Mouse (Mus musculus) adrenal gland, adult 18-20 months (tissue): Measurements from ENCODE around the gene Cd72. TPM values are rescaled to one million over a fixed set of nuclear protein-coding genes. Genes with fewer than 3 reads are reported as not detected.

Experiments used
- DNase-seq, 2 experiments: peaks; one replicate each; pipeline ENCODE4 v3.0.0; 2021 to 2022; ENCODE audit warnings: low spot score in 2 of 2
- total RNA-seq, 2 experiments: library from RNA; stranded (reverse); gene quantifications; 1 replicate in 1 of 2; 2 replicates in 1 of 2; pipeline ENCODE4 v1.2.3; 2021

Cd72 gene
- total RNA-seq, 2 experiments from 2014 or later = 2.6 to 2.8 TPM

DNA sequence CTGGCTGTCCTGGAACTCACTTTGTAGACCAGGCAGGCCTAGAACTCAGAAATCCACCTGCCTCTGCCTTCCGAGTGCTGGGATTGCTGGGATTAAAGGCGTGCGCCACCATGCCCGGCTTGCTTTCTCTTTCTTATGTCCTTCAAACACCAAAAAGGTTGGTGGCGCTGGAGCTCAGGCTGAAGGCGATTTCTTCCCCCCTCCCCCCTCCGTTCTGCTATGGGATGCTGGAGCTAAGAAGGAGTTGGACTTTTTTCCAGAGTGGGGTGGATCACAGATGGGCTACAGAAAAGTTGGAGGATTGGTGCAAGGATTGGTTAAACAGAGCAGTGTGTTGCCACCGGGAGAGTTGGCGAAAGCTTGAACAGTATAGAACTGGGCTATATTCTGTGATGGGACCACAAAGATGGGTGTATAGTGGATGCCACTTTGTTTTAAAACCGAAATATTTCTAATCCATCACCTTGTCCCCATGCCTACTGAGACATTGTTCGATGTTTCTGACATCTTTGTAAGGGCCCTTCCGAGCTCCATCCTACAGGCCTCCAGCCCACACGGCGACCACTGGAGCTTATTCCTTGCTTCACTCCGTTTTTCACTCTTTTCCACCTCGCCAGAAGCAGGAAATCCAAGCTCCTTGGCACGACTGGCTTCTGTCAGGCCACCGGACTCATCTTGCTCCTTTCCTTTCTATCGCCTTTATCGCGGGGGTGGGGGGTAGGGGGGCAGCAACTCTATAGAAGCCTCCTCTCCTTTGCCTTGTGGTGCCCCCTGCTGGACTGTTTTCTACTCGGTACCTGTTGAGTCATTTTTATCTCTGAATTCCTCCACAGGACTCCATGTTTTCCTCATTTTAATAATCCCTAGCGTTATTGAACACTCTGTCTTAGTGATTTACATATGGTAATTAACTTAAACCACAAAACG lies 24.7 kb upstream of the Cd72 start:
- DNase-seq = peak; percentile 57 to 74

DNA sequence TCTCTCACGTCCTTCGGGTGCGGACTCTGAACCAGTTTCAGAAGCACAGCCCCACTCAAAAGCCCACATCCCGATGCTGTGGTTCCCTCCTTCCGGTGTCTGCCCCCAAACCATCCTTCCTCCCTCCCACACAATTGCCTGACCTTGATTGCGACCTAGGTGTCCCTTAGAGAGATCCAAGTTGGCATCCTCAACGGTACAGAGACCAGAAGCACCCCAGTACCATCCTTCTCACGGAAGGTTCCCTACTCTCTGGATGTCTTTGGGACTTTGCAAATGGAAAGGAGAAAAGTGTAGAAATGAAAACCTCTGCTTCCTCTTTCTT lies 24.1 kb upstream of the Cd72 start:
- no peak for DNase-seq

DNA sequence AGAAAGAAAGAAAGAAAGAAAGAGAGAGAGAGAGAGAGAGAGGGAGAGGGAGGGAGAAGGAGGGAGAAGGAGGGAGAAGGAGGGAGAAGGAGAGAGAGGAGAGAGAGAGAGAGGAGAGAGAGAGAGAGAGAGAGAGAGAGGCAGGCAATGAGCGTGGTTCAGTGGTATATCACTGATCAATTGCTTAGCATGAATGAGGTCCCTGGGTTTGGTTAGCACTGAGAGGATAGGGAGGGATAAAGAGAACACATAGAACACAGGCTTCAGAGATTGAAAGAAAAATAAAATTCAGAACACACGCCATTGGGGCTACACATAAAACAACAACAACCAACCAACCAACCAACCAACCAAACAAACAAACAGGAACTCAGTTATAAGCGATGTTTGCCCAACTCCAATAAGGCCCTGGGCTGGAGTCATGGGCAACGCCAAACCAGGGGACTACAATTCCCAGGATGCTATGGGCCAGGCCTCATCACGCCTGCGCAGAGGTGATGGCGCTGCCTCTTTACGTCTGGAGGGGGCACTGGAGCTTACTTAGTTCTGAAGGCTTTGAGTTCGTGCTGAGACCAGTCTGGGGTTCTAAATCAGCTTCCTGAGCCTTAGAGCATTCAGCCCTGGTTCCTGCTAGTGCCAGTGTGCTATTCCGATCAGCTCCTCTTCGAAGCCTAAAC lies 23.6 kb upstream of the Cd72 start:
- peak; percentile 79 to 81 for DNase-seq

DNA sequence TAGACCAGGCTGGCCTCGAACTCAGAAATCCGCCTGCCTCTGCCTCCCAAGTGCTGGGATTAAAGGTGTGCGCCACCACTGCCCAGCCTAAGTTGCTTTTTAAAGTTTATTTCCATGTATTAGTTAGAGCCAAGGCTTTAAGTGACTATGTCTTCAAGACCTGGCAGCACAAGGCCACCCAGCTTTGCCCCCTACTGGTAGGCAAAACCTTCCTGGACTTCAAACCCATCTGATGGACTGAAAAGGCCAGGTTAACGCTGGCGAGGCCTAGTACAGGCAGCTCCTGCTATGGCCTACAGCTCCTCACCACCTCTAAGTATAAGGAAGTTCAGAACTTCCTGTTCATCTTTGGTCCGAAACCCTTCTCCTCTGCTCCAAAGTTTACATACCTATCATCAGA lies 22.2 kb upstream of the Cd72 start:
- DNase-seq = no peak

DNA sequence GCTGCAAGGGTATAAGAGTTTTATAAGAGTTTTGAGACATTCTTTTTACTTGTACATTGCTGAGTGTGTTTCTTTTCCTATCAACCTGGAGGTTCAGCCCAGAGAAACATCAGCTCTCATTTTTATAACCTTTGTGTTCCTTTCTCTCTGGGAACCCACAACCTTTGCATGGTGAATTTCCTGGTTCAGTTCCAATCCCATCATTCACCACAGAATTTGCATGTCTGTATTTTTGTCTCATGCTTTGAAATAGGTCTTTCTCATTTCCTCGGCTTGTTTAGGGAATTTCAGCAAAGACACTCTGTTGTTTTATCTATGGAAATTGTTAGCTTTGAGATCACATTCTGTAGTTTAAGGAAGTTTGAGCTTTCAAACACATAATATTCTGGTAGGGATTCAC lies 19.2 kb upstream of the Cd72 start:
- no peak for DNase-seq

DNA sequence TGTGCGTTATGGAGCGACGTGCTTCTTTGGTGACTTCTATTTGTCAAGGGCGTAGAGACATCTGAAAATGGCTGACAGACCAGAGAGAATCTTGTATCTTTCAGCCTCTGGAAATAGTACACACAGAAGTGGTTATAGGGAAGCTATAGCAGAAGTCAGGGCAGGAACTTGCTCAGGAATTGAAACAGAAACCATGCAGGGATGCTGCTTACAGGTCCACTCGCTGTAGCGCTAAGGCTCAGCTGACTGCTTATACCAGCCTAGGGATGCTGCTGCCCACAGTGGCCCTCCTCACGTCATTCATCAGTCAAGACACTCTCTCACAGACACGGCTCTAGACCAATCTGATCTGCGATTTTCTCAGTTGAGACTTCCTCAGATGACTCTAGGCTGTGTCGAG lies 15.9 kb upstream of the Cd72 start:
- DNase-seq = no peak

DNA sequence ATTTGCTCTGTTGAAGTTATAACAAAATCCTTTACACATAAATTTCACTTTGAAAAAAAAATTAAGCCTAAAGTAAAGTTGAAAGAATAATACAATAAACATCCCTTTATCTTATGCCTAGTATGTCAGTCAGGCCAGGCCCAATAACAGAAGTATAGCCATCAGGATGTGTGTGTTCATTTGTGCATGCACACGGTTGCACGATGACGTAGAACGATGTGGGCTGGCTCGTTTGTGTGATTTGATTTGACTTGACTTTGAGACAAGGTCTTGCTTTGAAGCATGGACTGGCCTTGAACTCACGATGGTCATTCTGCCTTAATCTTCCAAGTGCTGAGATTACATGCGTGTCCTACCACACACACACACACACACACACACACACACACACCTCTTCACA lies 12.4 kb upstream of the Cd72 start:
- DNase-seq = no peak

DNA sequence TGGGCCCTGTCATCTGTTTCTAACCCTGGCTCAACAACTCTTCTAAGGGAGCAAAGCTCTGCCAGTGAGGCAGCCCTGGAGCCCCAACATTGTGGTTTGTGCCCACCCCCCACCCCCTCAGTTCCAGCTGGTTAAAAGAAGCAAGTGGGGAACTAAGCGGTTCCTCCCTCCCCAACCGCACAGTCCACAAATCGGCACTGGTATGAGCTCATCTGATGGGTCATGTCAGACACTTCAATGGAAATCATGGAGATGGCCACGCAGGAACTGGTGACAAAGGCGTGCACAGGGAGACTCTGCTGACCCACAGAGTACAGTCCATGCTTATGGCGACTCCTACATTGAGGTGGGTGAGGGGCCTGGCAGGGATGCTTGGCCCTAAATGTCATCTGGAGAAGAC lies 11.5 kb upstream of the Cd72 start:
- DNase-seq = no peak

DNA sequence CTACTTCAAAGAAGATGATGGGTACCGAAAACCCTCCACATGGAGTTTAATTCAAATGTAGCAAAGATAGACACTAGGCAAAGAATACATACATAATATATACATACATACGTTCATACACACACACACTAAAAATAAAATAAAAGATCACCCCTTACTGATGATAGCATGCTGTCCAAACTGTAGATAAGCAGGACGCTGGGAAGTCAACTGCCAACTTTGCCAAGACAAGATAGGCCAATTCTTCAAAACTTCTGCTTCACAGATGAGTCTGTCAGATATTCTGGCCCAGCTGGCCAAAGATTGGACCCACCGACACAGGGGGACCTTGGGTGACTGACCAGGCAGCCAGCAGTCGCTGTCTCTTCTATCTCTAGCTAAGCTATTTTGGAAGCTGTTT lies 8.7 kb upstream of the Cd72 start:
- DNase-seq = no peak

DNA sequence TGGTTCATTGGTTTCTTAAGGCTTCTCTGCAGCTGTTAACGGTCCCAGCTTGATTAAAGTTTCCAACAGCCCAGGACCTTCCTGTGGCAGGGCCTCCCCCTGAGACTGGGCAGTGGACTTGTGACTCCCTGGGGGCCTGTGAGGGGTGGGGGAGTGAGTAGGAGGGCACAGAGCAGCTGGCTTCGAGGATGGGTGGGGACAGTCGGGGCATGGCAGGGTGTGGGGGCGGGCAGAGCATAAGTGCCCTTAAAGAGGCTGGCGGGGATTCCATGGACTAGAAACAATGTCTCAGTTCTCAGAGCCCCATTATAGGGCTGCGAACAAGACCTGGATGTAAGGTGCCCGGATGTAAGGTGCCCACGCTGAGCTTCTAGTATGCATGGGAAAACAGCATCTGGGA lies 2.7 kb upstream of the Cd72 start:
- DNase-seq = no peak

DNA sequence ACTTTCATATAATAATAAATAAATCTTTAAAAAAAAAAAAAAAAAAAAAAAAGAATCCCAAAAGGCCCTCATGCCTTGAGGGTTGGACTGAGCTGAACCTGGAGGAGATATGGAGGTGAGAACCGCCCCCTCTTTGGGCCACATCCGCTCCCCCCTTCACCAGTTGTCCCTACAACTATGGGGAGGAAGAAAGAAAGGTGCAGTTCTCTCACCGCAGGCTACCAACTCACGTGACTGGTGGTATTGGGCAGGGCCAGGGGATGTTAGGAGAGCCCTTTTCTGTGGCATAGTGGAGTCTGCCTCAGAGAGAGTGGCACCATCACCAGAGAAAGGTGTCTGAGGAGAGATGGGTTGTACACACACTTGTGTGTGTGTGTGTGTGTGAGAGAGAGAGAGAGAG lies 2.0 kb upstream of the Cd72 start:
- no peak for DNase-seq

DNA sequence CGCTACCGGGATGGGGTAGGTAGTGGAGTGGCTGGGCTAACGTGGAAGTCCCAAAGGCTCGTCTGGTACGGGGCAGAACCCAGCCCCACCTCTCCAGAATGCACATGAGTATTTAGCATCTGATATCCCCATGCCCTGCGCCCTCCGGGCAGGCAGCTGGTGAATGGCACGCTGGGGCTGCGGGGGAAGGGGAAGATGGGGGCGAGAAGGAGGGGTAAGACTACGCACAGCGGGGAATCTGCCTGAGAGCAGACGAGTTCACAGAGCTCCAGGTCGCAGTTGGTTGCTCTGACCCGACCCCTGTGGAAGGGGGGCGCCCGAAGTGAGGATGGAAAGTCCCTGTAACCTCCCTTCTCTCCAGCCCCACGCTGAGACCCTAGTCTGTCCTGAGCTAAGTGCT lies 1.0 kb downstream of the Cd72 start:
- DNase-seq = no peak

DNA sequence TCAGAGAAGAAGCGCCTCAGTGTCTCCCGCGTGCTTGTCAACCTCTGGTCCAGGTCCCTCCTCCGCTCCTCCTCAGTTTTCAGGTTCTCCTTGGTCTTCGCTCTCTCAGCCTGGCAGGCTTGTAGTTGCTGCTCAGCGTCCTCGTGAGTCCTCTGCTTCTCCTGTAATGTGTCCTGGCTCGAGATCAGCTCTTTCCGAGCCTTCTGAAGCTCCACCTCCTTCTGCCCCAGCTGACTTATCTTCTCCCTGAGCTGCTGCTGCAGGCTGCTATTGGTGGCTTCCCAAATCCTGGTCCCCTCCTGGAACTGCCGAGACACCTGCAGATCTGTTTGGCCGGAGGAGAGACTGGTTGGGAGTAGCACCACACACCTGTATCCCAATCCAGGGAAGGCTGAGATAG lies 2.1 kb downstream of the Cd72 start:
- DNase-seq = no peak

DNA sequence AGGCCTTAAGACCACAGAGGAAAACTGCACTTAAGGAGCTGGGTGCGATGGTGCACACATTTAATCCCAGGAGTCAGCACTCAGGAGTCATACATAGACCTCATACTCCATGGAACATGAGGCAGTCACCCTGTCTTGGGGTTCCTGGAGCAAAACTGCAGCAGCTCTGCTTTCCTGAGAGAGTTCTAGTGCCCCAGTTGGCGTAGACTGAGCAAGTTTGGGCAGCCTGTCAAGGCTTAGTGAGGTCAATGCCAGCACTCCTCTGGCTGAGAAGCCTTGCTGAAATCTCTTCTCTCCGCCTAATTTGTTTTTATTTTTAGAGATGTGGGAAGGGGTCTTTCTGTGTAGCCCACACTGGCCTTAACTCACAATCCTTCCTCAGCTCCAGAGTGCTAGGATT lies 5.9 kb downstream of the Cd72 start:
- no peak for DNase-seq

DNA sequence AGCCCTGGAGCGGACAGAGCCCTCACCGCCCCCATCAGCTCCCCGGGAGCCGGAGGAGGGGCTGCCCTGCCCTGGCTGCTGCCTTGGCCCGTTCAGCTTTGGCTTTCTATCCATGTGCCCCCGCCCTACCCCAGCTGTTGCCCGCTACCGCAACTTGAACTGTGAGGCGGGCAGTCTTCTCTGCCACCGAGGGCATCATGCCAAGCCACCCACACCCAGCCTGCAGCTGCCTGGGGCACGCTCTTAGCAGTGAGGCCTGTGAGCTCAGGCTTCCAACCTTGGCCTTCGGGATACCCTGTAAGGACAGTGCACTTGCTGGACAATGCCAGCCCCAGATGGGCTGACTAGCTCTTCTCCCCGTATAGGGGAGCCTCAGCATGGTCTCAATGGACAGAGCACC lies 7.2 kb downstream of the Cd72 start:
- peak in 1 of 2 experiments; percentile 51 for DNase-seq

DNA sequence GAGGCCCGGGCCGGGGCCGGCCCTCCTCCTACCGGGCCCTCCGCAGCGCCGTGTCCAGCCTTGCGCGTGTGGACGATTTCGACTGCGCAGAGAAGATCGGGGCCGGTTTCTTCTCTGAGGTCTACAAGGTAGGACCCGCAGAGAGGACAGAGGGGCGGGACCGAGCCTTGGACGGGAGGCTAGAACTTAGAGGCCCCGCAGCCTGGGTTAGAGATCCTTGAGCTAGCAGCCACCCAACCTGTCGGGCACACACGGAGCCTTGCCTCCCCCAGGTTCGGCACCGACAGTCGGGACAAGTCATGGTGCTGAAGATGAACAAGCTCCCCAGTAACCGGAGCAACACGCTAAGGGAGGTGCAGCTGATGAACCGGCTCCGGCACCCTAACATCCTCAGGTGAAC lies 10.9 kb downstream of the Cd72 start:
- no peak for DNase-seq

DNA sequence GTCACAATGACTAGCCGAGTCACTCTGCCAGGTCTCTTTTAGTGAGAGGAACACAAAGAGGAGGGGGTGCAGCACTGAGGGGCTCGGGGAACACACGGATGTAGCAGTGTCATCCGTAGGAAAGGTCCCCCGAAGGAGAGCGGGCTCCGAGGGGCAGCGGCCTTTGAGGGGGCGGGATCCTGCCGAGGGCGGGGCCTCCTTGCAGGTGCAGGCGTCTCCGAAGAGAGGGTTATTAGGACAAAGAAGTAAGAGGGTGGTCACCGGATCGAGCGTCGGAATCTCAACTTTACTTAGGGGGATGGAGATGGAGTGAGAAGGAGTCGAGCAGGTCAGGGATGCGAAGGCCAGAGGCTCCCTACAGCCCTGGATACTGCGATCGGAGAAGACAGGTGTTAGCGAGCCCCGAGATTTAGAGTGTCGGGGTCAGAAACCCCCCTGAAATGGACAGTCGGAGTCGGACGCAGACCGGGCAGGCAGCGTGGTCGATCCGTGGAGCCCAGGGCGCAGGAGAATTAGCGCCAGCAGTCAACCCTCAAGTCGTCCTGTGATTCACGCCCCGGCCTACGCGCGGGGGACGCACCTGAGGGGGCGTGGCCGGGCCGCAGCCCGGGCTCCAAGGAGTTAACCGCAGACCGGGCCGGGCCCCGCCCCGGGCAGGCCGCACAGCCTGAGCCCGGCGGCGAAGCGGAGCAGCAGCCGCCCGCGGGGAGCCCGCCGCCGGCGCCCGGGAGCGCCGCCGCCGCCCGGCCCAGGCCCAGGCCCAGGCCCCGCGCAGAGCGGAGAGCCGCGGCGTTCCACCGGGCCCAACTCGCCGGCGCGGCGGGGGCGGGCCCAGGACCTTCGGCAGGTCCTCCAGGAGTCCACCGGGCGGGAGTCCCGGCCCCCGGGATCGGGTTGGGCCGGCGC lies 11.7 kb downstream of the Cd72 start:
- DNase-seq = peak; percentile 72 to 75

DNA sequence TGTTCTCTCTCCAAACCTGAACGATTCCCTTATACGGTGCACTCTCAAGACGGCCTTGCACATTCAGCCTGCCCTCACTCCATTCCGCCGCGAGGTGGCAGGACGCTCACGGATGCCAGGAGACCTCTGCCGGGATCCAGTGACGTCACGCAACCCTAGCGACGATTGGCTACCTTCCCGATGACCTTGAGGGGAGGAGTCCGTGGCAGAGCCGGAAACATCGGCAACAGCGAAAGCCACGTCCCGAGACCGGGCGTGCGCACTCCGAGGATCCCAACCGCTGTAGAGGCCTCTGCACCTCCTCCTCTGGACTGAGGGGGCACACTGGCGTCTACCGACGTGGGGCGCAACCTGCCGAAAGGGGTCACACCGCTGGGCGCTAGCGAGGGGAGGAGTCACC lies 12.4 kb downstream of the Cd72 start:
- peak; percentile 99 for DNase-seq

DNA sequence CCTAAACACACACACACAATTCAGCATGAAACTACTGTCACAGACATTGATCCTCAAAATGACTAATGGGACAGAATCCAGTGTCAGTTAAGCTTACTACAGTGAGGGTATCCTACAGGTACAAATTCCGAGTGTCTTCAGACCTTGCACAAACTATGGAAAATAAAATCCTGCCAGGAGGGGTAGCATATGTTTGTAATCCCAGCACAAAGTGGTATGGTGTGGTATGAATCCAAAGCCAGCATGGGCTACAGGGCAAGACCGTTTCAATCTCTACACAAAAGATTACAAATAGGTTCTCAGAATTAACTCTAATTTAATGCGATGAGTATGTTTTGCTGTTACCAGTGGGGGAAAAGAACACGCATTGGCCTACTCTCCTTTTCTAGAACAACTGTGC lies 12.8 kb downstream of the Cd72 start, which contains the start of gene Tesk1:
TSS of gene Tesk1 (plus strand) at position 301 of the 400 bp plus-strand sequence.
- DNase-seq = peak in 1 of 2 experiments; percentile 1

DNA sequence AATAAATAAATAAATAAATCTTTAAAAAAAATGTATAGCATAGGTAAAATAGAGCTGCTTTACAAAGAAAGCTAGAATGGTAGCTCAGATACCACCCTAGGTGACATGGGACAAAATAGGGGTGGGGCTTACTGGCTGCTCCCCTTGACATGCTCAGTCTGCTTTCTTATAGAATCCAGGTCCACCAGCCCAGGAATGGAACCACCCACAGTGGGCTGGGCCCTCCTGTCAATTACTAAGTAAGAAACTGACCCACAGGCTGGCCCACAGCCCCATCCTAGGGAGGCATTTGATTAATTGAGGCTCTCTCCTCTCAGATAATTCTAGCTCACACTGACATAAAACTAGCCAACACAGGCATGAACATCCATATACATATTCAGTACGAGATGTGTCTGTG lies 21.6 kb downstream of the Cd72 start:
- DNase-seq = no peak

DNA sequence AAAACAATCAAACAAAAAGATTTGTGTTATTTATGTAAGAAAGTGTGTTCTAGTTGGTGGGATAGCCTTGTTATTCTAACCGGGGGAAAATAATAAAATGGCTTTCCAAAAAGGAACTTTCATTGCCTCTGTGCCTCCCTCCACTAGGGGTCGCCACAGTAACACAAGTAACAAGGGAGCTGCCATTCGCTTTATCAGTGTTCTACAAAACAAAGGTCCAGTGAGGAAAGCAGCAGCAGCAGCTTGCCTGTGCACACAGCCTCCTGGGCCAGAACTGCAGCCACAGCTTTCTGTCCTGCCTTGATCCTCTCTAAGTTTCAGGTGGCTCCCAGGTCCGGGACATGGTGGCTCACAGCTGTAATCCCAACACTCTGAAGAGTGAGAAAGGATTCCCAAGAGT lies 22.7 kb downstream of the Cd72 start:
- DNase-seq = peak; percentile 79 to 82

DNA sequence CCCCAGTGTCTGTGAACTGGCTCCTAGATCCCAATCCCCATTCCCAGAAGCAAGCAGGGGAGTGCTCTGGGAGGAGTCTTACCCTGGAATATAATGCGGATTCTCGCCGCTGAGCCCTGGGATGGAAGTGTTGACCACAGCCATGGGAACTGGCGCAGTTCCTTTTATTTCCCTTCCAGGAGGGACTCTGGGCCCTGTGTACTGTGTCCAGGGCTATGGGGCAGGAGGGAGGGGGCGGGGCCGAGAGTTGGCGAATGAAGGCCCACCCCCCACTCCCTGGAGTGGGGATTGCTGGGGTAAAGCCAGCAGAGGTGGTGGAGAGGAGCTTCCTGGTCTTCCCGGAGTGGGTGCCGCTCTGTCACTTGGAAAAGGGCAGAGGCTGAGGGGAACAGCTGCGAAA lies 25.5 kb downstream of the Cd72 start, which contains the start of gene Fam166b:
TSS of gene Fam166b (minus strand) at position 189 of the 400 bp plus-strand sequence.
- no peak for DNase-seq
